Mouse (Mus musculus) adrenal gland, adult 8-10 months (tissue): ENCODE results near the gene Noc4l. TPM values are rescaled to one million over a fixed set of nuclear protein-coding genes. Genes with fewer than 3 reads are reported as not detected.

Experiments used
- DNase-seq: peaks from one replicate; pipeline ENCODE4 v3.0.0; 2022
- total RNA-seq, 4 experiments: library from RNA; stranded (reverse); gene quantifications; 2 replicates each; pipeline ENCODE4 v1.2.4; 2022

Noc4l gene
- total RNA-seq, result 10 to 100 TPM; 16.0 to 22.6 (median 19.0) TPM

GRCm38 (mm10) chr5:110652719-110653648, at the start of gene Noc4l, which contains the start of gene Ddx51:
Gene Noc4l, minus strand, starts transcription at chr5:110653417.
Gene Ddx51, plus strand, starts transcription at chr5:110653451.
- peak; percentile 88 for DNase-seq

- no peak for DNase-seq
These were observed 45.4 kb upstream of the Noc4l start for GRCm38 (mm10) chr5:110698617-110699016.

- no peak for DNase-seq
These were observed 28.8 kb upstream of the Noc4l start for GRCm38 (mm10) chr5:110682041-110682440.

- DNase-seq, result no peak
These were observed 12.4 kb upstream of the Noc4l start for GRCm38 (mm10) chr5:110665486-110666121.

- no peak for DNase-seq
These were observed 11.6 kb upstream of the Noc4l start for GRCm38 (mm10) chr5:110664750-110665269.

GRCm38 (mm10) chr5:110664041-110664440, 10.8 kb upstream of the Noc4l start:
- DNase-seq, result no peak

- DNase-seq, result no peak
These were observed 6.5 kb upstream of the Noc4l start for GRCm38 (mm10) chr5:110659682-110660081.

GRCm38 (mm10) chr5:110653686-110654085, 469 bp upstream of the Noc4l start:
- DNase-seq, result no peak

- no peak for DNase-seq
These were observed 6.8 kb downstream of the Noc4l start for GRCm38 (mm10) chr5:110646377-110646776.

GRCm38 (mm10) chr5:110639459-110639858, 13.8 kb downstream of the Noc4l start:
- DNase-seq, result peak; percentile 39

GRCm38 (mm10) chr5:110638306-110639074, 14.7 kb downstream of the Noc4l start:
- no peak for DNase-seq

GRCm38 (mm10) chr5:110635951-110636707, 17.1 kb downstream of the Noc4l start:
- no peak for DNase-seq

GRCm38 (mm10) chr5:110629525-110630120, 23.6 kb downstream of the Noc4l start:
- peak; percentile 75 for DNase-seq

- no peak for DNase-seq
These were observed 25.1 kb downstream of the Noc4l start for GRCm38 (mm10) chr5:110628156-110628555.

GRCm38 (mm10) chr5:110627351-110627750, 25.9 kb downstream of the Noc4l start:
- DNase-seq, result no peak

GRCm38 (mm10) chr5:110624319-110624718, 28.9 kb downstream of the Noc4l start:
- DNase-seq, result no peak

GRCm38 (mm10) chr5:110619226-110619625, 34.0 kb downstream of the Noc4l start:
- no peak for DNase-seq

GRCm38 (mm10) chr5:110611435-110612158, 41.6 kb downstream of the Noc4l start:
- DNase-seq, result no peak

GRCm38 (mm10) chr5:110610484-110610883, 42.7 kb downstream of the Noc4l start:
- DNase-seq, result no peak

GRCm38 (mm10) chr5:110609868-110610267, 43.3 kb downstream of the Noc4l start:
- DNase-seq, result no peak

GRCm38 (mm10) chr5:110609425-110609824, 43.8 kb downstream of the Noc4l start:
- DNase-seq, result no peak
